Comparison of ENCODE assay signal across 9 mouse cellular contexts in genomic region chr8:124286461-124287124, GRCm38 (mm10). TPM values are rescaled to one million over a fixed set of nuclear protein-coding genes. Genes with fewer than 3 reads are reported as not detected.
DNase-seq lines count a peak whose midpoint lies in the region; ATAC-seq and TF ChIP-seq lines count a peak whose summit lies in the region.
"Had no signal": no experiment of that assay in that cellular context is flagged by ENCODE, and none has a peak within 500 bp of the region (broad histone marks: within the 10 kb centered on the region; RNA-seq: fewer than 3 reads in every experiment).

No protein-coding gene starts in this region.

- no peak for ATAC-seq in inflammation-experienced regulatory T-cells, adult 6 months

- H3K9me3 ChIP-seq in limb, embryonic 10.5 days (replicated peaks) = no peaks in the 10 kb centered on the region

- intact Hi-C loops in left cerebral cortex, postnatal 4 days (cut with DNase I) = no loop called here
- intact Hi-C loops in left cerebral cortex, postnatal 10 days (cut with DNase I) = loop anchor here (5.0 kb wide), 1 partner anchor 54 kb away; the partner anchor contains the start of gene Galnt2

- peak overlapping the region; percentile 43; the same call in 1 of the 2 replicates for H3K27ac ChIP-seq in layer of hippocampus, adult 2 months
- H3K27ac ChIP-seq in limb, embryonic 10.5 days = peak overlapping the region; percentile 59; the same call in 1 of the 2 replicates

- H3K4me1 ChIP-seq in limb, embryonic 10.5 days = peaks cover 46% of the 10 kb centered on the region

- no peaks in the 10 kb centered on the region for H3K27me3 ChIP-seq in limb, embryonic 10.5 days (ENCODE audit: low read depth, poor library complexity, severe bottlenecking)

- TF ChIP-seq CTCF in layer of hippocampus, adult 2 months (conservative IDR thresholded peaks at IDR 0.05) = peak; percentile 43

- no peak overlapping the region for H3K4me3 ChIP-seq in layer of hippocampus, adult 2 months
- H3K4me3 ChIP-seq in limb, embryonic 10.5 days = no peak overlapping the region
- H3K4me3 ChIP-seq: erythroblast, embryonic 14.5 days had no signal

- 69% methylated on average over 4 of the region's 4 CpGs for WGBS in limb, embryonic 10.5 days

- no peak for DNase-seq in layer of hippocampus, adult 2 months (ENCODE audit: low spot score in 2 of 2)
- DNase-seq in layer of hippocampus, adult 18-20 months (ENCODE audit: low spot score in 2 of 2) = no peak
- DNase-seq in embryo, embryonic 10.5 days (ENCODE audit: low spot score) = peak; percentile 67
- DNase-seq in limb, embryonic 10.5 days (ENCODE audit: low spot score) = no peak
- DNase-seq in retina, postnatal 1 day = peak; percentile 91
- no peak for DNase-seq in left cerebral cortex, postnatal 4 days
- no peak for DNase-seq in left cerebral cortex, postnatal 10 days (ENCODE audit: extremely low spot score in 1 of 2, low spot score in 2 of 2)

- H3K36me3 ChIP-seq in limb, embryonic 10.5 days = no peaks in the 10 kb centered on the region

RNA-seq across cellular contexts. Expression of gene Galnt2, which starts 55.4 kb away (rescaled TPM):
- 10 to 100 TPM; 34.5 to 44.5 TPM for total RNA-seq in layer of hippocampus, adult 2 months (2021)
- total RNA-seq in layer of hippocampus, adult 18-20 months (2021) = 10 to 100 TPM; 41.5 to 48.8 TPM
- 35.0 and 43.7 TPM in 2 replicates for polyA plus RNA-seq in limb, embryonic 10.5 days (2016; fragmentation: Nextera tagmentation; extraction: Ambion mirVana)
- total RNA-seq in left cerebral cortex, postnatal 4 days (2021) = 100 to 1,000 TPM in 1 of 2 experiments, 10 to 100 TPM in 1; 91.8 to 106 TPM
- 10 to 100 TPM; 86.0 to 91.2 TPM for total RNA-seq in left cerebral cortex, postnatal 10 days (2021)
- 10 to 100 TPM; 14.8 to 39.1 (median 20.4) TPM for polyA plus RNA-seq in inflammation-experienced regulatory T-cells, adult 6 months (2017; shearing (Covaris generic))

Comparison
In these comparisons a context has a peak if more than half of its experiments do, and no peak if none do; other contexts are left out.
1. DNase-seq: peak in embryo, embryonic 10.5 days (single experiment) and retina, postnatal 1 day (single experiment); none in layer of hippocampus, adult 2 months (0 of 2), layer of hippocampus, adult 18-20 months (0 of 2), limb, embryonic 10.5 days (single experiment), left cerebral cortex, postnatal 4 days (single experiment) and left cerebral cortex, postnatal 10 days (0 of 2).